Mouse (Mus musculus): ENCODE data around the gene Ppm1d.

- peak; percentile 70 for TF ChIP-seq CTCF (IDR thresholded peaks at IDR 0.05)
- no peak for TF ChIP-seq EP300 (IDR thresholded peaks at IDR 0.05)
Observed at GRCm38 (mm10) chr11:85311645-85312490, 824 bp downstream of the Ppm1d start.
